Mouse (Mus musculus): Measurements from ENCODE around the gene Adcy7. TPM values are rescaled to one million over a fixed set of nuclear protein-coding genes. Genes with fewer than 3 reads are reported as not detected.

Gene Adcy7
- polyA plus RNA-seq, 1 experiment from 2014 or later = 2.5 TPM

GRCm38 (mm10) chr8:88305814-88306213 lies 33.6 kb downstream of the Adcy7 start:
- no peaks in the 10 kb centered on the region for H3K27me3 ChIP-seq (ENCODE audit: control insufficient read depth, insufficient read depth, low read length)
- no peak overlapping the region for H3K4me3 ChIP-seq (ENCODE audit: low read depth, low read length)
- DNase-seq (ENCODE audit: low spot score) (no peak), ATAC-seq (ENCODE audit: low FRiP score) (no peak)
- H3K9ac ChIP-seq (ENCODE audit: low read depth, low read length) = no peak overlapping the region
- H3K4me2 ChIP-seq (replicated peaks; ENCODE audit: low read depth, low read length) = no peak overlapping the region
- H3K27ac ChIP-seq (ENCODE audit: low read depth, low read length) = no peak overlapping the region
- WGBS = 90% methylated on average over 4 of the region's 4 CpGs
- no peaks in the 10 kb centered on the region for H3K36me3 ChIP-seq (ENCODE audit: control insufficient read depth, insufficient read depth, low read length)
- H3K9me3 ChIP-seq (ENCODE audit: control insufficient read depth, low read length) = no peaks in the 10 kb centered on the region
- H3K4me1 ChIP-seq (replicated peaks; ENCODE audit: control insufficient read depth, insufficient read depth, low read length) = peaks cover 2% of the 10 kb centered on the region

GRCm38 (mm10) chr8:88306511-88306910 lies 34.3 kb downstream of the Adcy7 start:
- no peaks in the 10 kb centered on the region for H3K27me3 ChIP-seq (ENCODE audit: control insufficient read depth, insufficient read depth, low read length)
- no peak overlapping the region for H3K4me3 ChIP-seq (ENCODE audit: low read depth, low read length)
- no peak overlapping the region for H3K9ac ChIP-seq (ENCODE audit: low read depth, low read length)
- ATAC-seq (ENCODE audit: low FRiP score) (no peak), DNase-seq (ENCODE audit: low spot score) (no peak)
- peaks cover 2% of the 10 kb centered on the region for H3K4me1 ChIP-seq (replicated peaks; ENCODE audit: control insufficient read depth, insufficient read depth, low read length)
- no peaks in the 10 kb centered on the region for H3K9me3 ChIP-seq (ENCODE audit: control insufficient read depth, low read length)
- H3K27ac ChIP-seq (ENCODE audit: low read depth, low read length) = no peak overlapping the region
- no peaks in the 10 kb centered on the region for H3K36me3 ChIP-seq (ENCODE audit: control insufficient read depth, insufficient read depth, low read length)
- H3K4me2 ChIP-seq (replicated peaks; ENCODE audit: low read depth, low read length) = no peak overlapping the region
- WGBS = 79% methylated on average over 14 of the region's 14 CpGs

- Histone ChIP-seq H3K36me3 (ENCODE audit: control insufficient read depth, insufficient read depth, low read length) (no peaks in the 10 kb centered on the region), H3K27me3 (ENCODE audit: control insufficient read depth, insufficient read depth, low read length) (no peaks in the 10 kb centered on the region), H3K9ac (ENCODE audit: low read depth, low read length) (no peak overlapping the region), H3K9me3 (ENCODE audit: control insufficient read depth, low read length) (no peaks in the 10 kb centered on the region), H3K27ac (ENCODE audit: low read depth, low read length) (no peak overlapping the region), H3K4me2 (replicated peaks; ENCODE audit: low read depth, low read length) (no peak overlapping the region), H3K4me3 (ENCODE audit: low read depth, low read length) (no peak overlapping the region), H3K4me1 (replicated peaks; ENCODE audit: control insufficient read depth, insufficient read depth, low read length) (no peaks in the 10 kb centered on the region; the same call in 1 of the 2 replicates)
- DNase-seq (ENCODE audit: low spot score) (no peak), ATAC-seq (ENCODE audit: low FRiP score) (no peak)
- 92% methylated on average over 4 of the region's 4 CpGs for WGBS
These were observed 35.5 kb downstream of the Adcy7 start for GRCm38 (mm10) chr8:88307736-88308135.

GRCm38 (mm10) chr8:88309274-88309873 lies 37.2 kb downstream of the Adcy7 start:
- no peak for ATAC-seq (ENCODE audit: low FRiP score)
- WGBS = 73% methylated on average over 10 of the region's 10 CpGs
- H3K4me1 ChIP-seq (replicated peaks; ENCODE audit: control insufficient read depth, insufficient read depth, low read length) = no peaks in the 10 kb centered on the region
- no peaks in the 10 kb centered on the region for H3K36me3 ChIP-seq (ENCODE audit: control insufficient read depth, insufficient read depth, low read length)
- no peak overlapping the region for H3K9ac ChIP-seq (ENCODE audit: low read depth, low read length)
- H3K27me3 ChIP-seq (ENCODE audit: control insufficient read depth, insufficient read depth, low read length) = no peaks in the 10 kb centered on the region
- no peaks in the 10 kb centered on the region for H3K9me3 ChIP-seq (ENCODE audit: control insufficient read depth, low read length)
- no peak overlapping the region for H3K27ac ChIP-seq (ENCODE audit: low read depth, low read length)
- H3K4me2 ChIP-seq (replicated peaks; ENCODE audit: low read depth, low read length) = no peak overlapping the region
- H3K4me3 ChIP-seq (ENCODE audit: low read depth, low read length) = no peak overlapping the region
- DNase-seq (ENCODE audit: low spot score) = no peak

- no peaks in the 10 kb centered on the region for H3K36me3 ChIP-seq (ENCODE audit: control insufficient read depth, insufficient read depth, low read length)
- H3K4me2 ChIP-seq (replicated peaks; ENCODE audit: low read depth, low read length) = no peak overlapping the region
- no peaks in the 10 kb centered on the region for H3K9me3 ChIP-seq (ENCODE audit: control insufficient read depth, low read length)
- no peaks in the 10 kb centered on the region for H3K27me3 ChIP-seq (ENCODE audit: control insufficient read depth, insufficient read depth, low read length)
- no peak overlapping the region for H3K27ac ChIP-seq (ENCODE audit: low read depth, low read length)
- no peak overlapping the region for H3K4me3 ChIP-seq (ENCODE audit: low read depth, low read length)
- DNase-seq (ENCODE audit: low spot score) (no peak), ATAC-seq (ENCODE audit: low FRiP score) (no peak)
- H3K9ac ChIP-seq (ENCODE audit: low read depth, low read length) = no peak overlapping the region
- WGBS = 89% methylated on average over 7 of the region's 7 CpGs
- H3K4me1 ChIP-seq (replicated peaks; ENCODE audit: control insufficient read depth, insufficient read depth, low read length) = no peaks in the 10 kb centered on the region
These were observed 37.7 kb downstream of the Adcy7 start for GRCm38 (mm10) chr8:88309881-88310280.

GRCm38 (mm10) chr8:88310286-88310685 lies 38.1 kb downstream of the Adcy7 start:
- Histone ChIP-seq H3K36me3 (ENCODE audit: control insufficient read depth, insufficient read depth, low read length) (no peaks in the 10 kb centered on the region), H3K9me3 (ENCODE audit: control insufficient read depth, low read length) (no peaks in the 10 kb centered on the region), H3K4me2 (replicated peaks; ENCODE audit: low read depth, low read length) (no peak overlapping the region), H3K9ac (ENCODE audit: low read depth, low read length) (no peak overlapping the region), H3K27ac (ENCODE audit: low read depth, low read length) (no peak overlapping the region), H3K4me1 (replicated peaks; ENCODE audit: control insufficient read depth, insufficient read depth, low read length) (no peaks in the 10 kb centered on the region), H3K4me3 (ENCODE audit: low read depth, low read length) (no peak overlapping the region), H3K27me3 (ENCODE audit: control insufficient read depth, insufficient read depth, low read length) (no peaks in the 10 kb centered on the region)
- DNase-seq (ENCODE audit: low spot score) = no peak
- WGBS = 92% methylated on average over 13 of the region's 13 CpGs
- ATAC-seq (ENCODE audit: low FRiP score) = no peak

- Histone ChIP-seq H3K4me3 (ENCODE audit: low read depth, low read length) (no peak overlapping the region), H3K4me2 (replicated peaks; ENCODE audit: low read depth, low read length) (no peak overlapping the region), H3K9ac (ENCODE audit: low read depth, low read length) (no peak overlapping the region), H3K4me1 (replicated peaks; ENCODE audit: control insufficient read depth, insufficient read depth, low read length) (no peaks in the 10 kb centered on the region), H3K27ac (ENCODE audit: low read depth, low read length) (no peak overlapping the region), H3K9me3 (ENCODE audit: control insufficient read depth, low read length) (no peaks in the 10 kb centered on the region), H3K27me3 (ENCODE audit: control insufficient read depth, insufficient read depth, low read length) (no peaks in the 10 kb centered on the region), H3K36me3 (ENCODE audit: control insufficient read depth, insufficient read depth, low read length) (no peaks in the 10 kb centered on the region)
- no peak for DNase-seq (ENCODE audit: low spot score)
- ATAC-seq (ENCODE audit: low FRiP score) = no peak
- 86% methylated on average over 7 of the region's 8 CpGs for WGBS
These were observed 40.8 kb downstream of the Adcy7 start for GRCm38 (mm10) chr8:88312966-88313365.

- H3K4me1 ChIP-seq (replicated peaks; ENCODE audit: control insufficient read depth, insufficient read depth, low read length) = no peaks in the 10 kb centered on the region
- no peaks in the 10 kb centered on the region for H3K36me3 ChIP-seq (ENCODE audit: control insufficient read depth, insufficient read depth, low read length)
- no peak for ATAC-seq (ENCODE audit: low FRiP score)
- no peak overlapping the region for H3K27ac ChIP-seq (ENCODE audit: low read depth, low read length)
- H3K27me3 ChIP-seq (ENCODE audit: control insufficient read depth, insufficient read depth, low read length) = no peaks in the 10 kb centered on the region
- no peak overlapping the region for H3K4me3 ChIP-seq (ENCODE audit: low read depth, low read length)
- WGBS = 90% methylated on average over 12 of the region's 12 CpGs
- no peaks in the 10 kb centered on the region for H3K9me3 ChIP-seq (ENCODE audit: control insufficient read depth, low read length)
- H3K9ac ChIP-seq (ENCODE audit: low read depth, low read length) = no peak overlapping the region
- H3K4me2 ChIP-seq (replicated peaks; ENCODE audit: low read depth, low read length) = no peak overlapping the region
- no peak for DNase-seq (ENCODE audit: low spot score)
These were observed 41.8 kb downstream of the Adcy7 start for GRCm38 (mm10) chr8:88313991-88314390.

GRCm38 (mm10) chr8:88315302-88315701 lies 43.1 kb downstream of the Adcy7 start:
- no peak for DNase-seq (ENCODE audit: low spot score)
- no peaks in the 10 kb centered on the region for H3K27me3 ChIP-seq (ENCODE audit: control insufficient read depth, insufficient read depth, low read length)
- H3K4me1 ChIP-seq (replicated peaks; ENCODE audit: control insufficient read depth, insufficient read depth, low read length) = no peaks in the 10 kb centered on the region
- H3K4me2 ChIP-seq (replicated peaks; ENCODE audit: low read depth, low read length) = no peak overlapping the region
- WGBS = 96% methylated on average over 8 of the region's 8 CpGs
- no peak overlapping the region for H3K4me3 ChIP-seq (ENCODE audit: low read depth, low read length)
- no peaks in the 10 kb centered on the region for H3K36me3 ChIP-seq (ENCODE audit: control insufficient read depth, insufficient read depth, low read length)
- no peaks in the 10 kb centered on the region for H3K9me3 ChIP-seq (ENCODE audit: control insufficient read depth, low read length)
- no peak overlapping the region for H3K27ac ChIP-seq (ENCODE audit: low read depth, low read length)
- no peak for ATAC-seq (ENCODE audit: low FRiP score)
- H3K9ac ChIP-seq (ENCODE audit: low read depth, low read length) = no peak overlapping the region

Measured in hindbrain, embryonic 11.5 days (tissue).